Mouse (Mus musculus): ENCODE data around the gene Gm28635.
A peak's percentile ranks its signal among the peaks of the same experiment; 100 is the strongest.

DNA sequence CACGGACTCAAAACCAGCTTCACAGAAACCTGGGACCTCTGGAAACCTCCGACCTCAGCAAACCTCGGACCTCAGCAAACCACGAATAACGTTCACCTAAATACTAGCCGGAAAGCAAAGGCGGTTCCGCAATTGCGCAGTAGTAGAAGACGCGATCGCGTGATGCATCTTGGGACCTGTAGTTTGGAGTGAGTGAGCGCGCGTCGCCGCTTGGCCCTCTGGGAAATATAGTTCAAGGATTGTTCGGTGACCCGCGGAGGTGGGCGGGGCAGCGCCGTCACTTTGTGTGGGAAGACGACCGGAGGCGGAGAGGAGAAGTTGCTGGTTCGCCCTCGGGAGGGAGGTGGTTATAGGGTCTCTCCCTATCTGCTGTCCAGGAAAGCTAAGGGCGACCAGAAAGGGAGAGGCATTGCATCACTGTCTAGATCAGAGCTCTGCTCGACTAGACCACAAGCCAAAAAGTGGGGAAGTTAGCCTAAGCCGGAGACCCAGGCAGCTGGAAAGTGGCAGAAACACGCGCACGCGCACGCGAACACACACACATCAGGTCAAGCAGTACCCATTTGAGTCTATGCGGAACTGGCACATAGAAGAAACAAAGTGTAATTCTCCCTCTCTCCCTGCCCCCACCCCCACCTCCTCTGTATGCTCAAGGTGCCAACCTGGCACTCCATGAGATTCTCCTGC lies 49.5 kb upstream of the Gm28635 start, which contains the start of gene Clp1:
- peak; percentile 8; the same call in 1 of the 2 replicates for TF ChIP-seq EP300 (IDR thresholded peaks at IDR 0.05; ENCODE audit: low read depth)
- no peak; the same call in 1 of the 2 replicates for TF ChIP-seq CTCF (IDR thresholded peaks at IDR 0.05; ENCODE audit: low read depth)

Measured in liver, embryonic 14.5 days (tissue).